Mouse (Mus musculus): ENCODE measurements around the gene Ttc27. TPM values are rescaled to one million over a fixed set of nuclear protein-coding genes. Genes with fewer than 3 reads are reported as not detected.
"Not testable (repeated sequence)": the region's sequence is repeated elsewhere in the genome, so short reads cannot be mapped to it uniquely, and the experiment has no call there.

The Ttc27 gene
- polyA plus RNA-seq (2015; fragmentation: Nextera tagmentation; extraction: Ambion mirVana), result 18.0 and 18.9 TPM in 2 replicates

DNA sequence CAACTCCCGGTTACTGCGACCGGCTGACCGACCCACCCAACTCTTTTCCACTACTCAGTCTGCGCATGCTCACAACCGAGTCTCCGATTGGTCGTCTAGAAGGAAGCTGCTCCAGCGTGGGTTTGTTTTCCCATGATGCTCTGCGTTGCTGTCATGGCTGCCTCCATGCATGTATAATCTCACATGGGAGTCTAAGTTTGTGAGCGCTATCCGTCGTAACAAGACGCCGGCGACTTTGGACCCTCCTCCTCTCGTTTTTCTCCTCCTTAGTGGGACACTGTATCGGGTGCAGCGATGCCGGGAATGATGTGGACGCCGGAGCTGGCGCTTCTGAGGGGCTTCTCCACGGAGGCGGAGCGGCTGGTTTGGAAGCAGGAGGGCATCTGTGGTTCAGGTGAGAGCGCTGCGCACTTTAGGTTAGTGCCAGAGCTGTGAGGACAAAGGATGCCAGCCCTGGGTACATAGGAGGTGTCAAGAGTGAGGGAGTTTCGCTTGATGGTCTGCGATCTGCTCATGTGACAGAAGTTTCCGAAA, at the start of gene Ttc27:
Gene Ttc27, plus strand, starts transcription at position 115 of the 534 bp plus-strand sequence.
- 0 out of 2 replicates have a peak within 1 kb of the TSS, but pooled peaks have one; percentile 20 for H3K27ac ChIP-seq (replicated peaks)
- 1% methylated on average over 31 of the region's 31 CpGs for WGBS
- H3K4me1 ChIP-seq (replicated peaks), result peaks cover 10% of the 10 kb centered on the region

GRCm38 (mm10) chr17:74668010-74668409, 49.5 kb upstream of the Ttc27 start:
- Histone ChIP-seq H3K9ac (no peak overlapping the region), H3K9me3 (no peaks in the 10 kb centered on the region), H3K27ac (replicated peaks) (no peak overlapping the region), H3K4me3 (no peak overlapping the region), H3K4me1 (replicated peaks) (no peaks in the 10 kb centered on the region), H3K36me3 (peaks cover 74% of the 10 kb centered on the region), H3K27me3 (no peaks in the 10 kb centered on the region), H3K4me2 (no peak overlapping the region)
- ATAC-seq (ENCODE audit: low read depth), result no peak
- WGBS, result no CpG with 5 or more reads among the region's 1 CpGs

More for the DNA sequence above, at the start of gene Ttc27:
- ATAC-seq (ENCODE audit: low read depth), result peak; percentile 93
- Histone ChIP-seq H3K9me3 (no peaks in the 10 kb centered on the region), H3K9ac (peak within 1 kb of the TSS; percentile 76), H3K36me3 (peaks cover 21% of the 10 kb centered on the region), H3K4me2 (peak within 1 kb of the TSS; percentile 90), H3K4me3 (peak within 1 kb of the TSS; percentile 61), H3K27me3 (peaks cover 3% of the 10 kb centered on the region; the same call in 1 of the 2 replicates)

DNA sequence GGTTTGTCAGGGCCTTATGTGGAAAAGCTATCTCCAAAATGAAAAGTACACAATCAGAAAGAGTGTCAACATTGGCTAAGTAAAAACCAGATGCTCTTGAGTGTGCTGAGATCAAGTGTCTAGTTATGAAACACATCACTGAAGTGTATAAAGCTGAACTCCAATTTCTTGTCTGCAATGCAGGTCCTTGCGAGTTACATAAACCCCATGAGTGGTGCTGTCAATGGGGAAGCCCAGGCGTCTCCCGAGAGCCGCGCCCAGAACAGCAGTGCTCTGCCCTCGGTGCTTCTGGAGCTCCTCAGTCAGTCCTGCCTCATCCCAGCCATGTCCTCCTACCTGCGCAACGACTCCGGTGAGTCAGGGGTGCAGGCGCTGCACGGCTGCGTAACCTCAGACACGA, 47.5 kb upstream of the Ttc27 start:
- Histone ChIP-seq H3K4me1 (replicated peaks) (no peaks in the 10 kb centered on the region), H3K9me3 (no peaks in the 10 kb centered on the region), H3K27me3 (no peaks in the 10 kb centered on the region), H3K9ac (no peak overlapping the region), H3K36me3 (peaks cover 63% of the 10 kb centered on the region), H3K27ac (replicated peaks) (no peak overlapping the region), H3K4me2 (no peak overlapping the region), H3K4me3 (no peak overlapping the region)
- ATAC-seq (ENCODE audit: low read depth), result no peak
- WGBS, result 94% methylated on average over 13 of the region's 13 CpGs

DNA sequence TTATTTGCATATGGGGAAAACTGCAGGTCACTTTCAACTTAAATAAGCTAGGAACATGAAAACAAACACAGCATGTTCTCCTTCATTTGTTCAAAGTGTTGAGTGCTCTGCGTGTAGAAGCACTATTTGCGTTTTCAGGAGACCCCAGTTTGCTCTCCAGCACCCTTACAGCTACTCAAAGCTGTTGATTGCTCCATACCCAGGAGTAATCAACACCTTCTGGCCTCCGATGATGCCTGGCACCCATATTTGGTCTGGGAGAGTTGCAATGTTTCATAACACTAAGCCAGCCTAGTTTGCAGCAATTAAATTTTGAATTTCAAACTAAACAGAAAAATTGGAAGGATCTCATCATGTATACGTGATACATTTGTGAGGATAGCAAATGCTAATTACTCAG, 45.1 kb upstream of the Ttc27 start:
- Histone ChIP-seq H3K4me2 (no peak overlapping the region), H3K9ac (no peak overlapping the region), H3K9me3 (no peaks in the 10 kb centered on the region), H3K4me3 (no peak overlapping the region), H3K4me1 (replicated peaks) (no peaks in the 10 kb centered on the region), H3K27me3 (no peaks in the 10 kb centered on the region), H3K36me3 (peaks cover 60% of the 10 kb centered on the region), H3K27ac (replicated peaks) (no peak overlapping the region)
- no peak for ATAC-seq (ENCODE audit: low read depth)
- WGBS, result 82% methylated on average over 4 of the region's 4 CpGs

DNA sequence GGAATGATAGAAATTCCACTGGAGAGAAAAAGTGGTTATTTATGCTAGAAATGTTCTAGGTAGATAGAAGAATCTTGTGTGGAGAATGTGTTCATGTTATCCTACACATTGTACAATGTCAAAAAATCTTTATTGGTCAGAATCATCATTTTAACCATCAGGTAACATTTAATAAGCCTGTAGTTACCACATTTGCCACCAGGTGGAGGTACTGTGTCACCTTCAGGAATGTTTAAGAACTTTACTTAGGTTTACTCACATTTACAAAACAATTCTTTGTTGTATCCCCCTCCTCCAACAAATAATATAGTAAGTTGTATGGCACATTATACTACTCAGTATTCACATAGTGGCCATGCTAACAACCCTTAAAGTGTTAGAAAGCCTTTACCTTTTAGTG, 44.3 kb upstream of the Ttc27 start:
- H3K4me1 ChIP-seq (replicated peaks), result no peaks in the 10 kb centered on the region
- no peak for ATAC-seq (ENCODE audit: low read depth)
- no peak overlapping the region for H3K9ac ChIP-seq
- H3K9me3 ChIP-seq, result no peaks in the 10 kb centered on the region
- H3K27me3 ChIP-seq, result no peaks in the 10 kb centered on the region
- peaks cover 61% of the 10 kb centered on the region for H3K36me3 ChIP-seq
- no peak overlapping the region for H3K4me3 ChIP-seq
- H3K4me2 ChIP-seq, result no peak overlapping the region
- H3K27ac ChIP-seq (replicated peaks), result no peak overlapping the region

GRCm38 (mm10) chr17:74678061-74678460, 39.5 kb upstream of the Ttc27 start:
- Histone ChIP-seq H3K27ac (replicated peaks) (no peak overlapping the region), H3K9me3 (no peaks in the 10 kb centered on the region), H3K4me1 (replicated peaks) (no peaks in the 10 kb centered on the region), H3K4me2 (no peak overlapping the region), H3K9ac (no peak overlapping the region), H3K36me3 (peaks cover 52% of the 10 kb centered on the region), H3K4me3 (no peak overlapping the region), H3K27me3 (no peaks in the 10 kb centered on the region)
- WGBS, result 91% methylated on average over 8 of the region's 8 CpGs
- ATAC-seq (ENCODE audit: low read depth), result no peak

DNA sequence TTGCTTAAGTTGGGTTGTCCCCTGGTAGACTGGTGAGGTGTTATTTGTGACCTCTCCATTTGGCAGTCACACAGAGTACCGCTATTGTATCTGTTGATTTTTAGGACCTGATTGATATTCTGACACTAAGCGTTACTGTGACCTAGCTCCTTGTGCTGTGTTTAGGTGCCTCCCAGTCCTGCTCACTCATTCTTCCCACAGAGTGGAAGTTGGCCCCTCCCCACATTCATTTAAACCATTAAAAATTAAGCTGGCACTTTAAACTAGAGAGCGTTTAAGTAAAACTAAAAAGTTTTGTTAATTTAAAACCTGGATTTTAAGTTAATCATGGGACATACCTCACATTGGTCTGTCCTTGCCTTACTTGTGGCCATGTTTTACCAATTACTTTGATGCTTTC, 32.6 kb upstream of the Ttc27 start:
- Histone ChIP-seq H3K9me3 (no peaks in the 10 kb centered on the region), H3K4me2 (no peak overlapping the region), H3K27me3 (no peaks in the 10 kb centered on the region), H3K4me3 (no peak overlapping the region), H3K27ac (replicated peaks) (no peak overlapping the region), H3K4me1 (replicated peaks) (no peaks in the 10 kb centered on the region), H3K36me3 (peaks cover 35% of the 10 kb centered on the region), H3K9ac (no peak overlapping the region)
- ATAC-seq (ENCODE audit: low read depth), result no peak
- WGBS, result 78% methylated on average over 3 of the region's 3 CpGs

DNA sequence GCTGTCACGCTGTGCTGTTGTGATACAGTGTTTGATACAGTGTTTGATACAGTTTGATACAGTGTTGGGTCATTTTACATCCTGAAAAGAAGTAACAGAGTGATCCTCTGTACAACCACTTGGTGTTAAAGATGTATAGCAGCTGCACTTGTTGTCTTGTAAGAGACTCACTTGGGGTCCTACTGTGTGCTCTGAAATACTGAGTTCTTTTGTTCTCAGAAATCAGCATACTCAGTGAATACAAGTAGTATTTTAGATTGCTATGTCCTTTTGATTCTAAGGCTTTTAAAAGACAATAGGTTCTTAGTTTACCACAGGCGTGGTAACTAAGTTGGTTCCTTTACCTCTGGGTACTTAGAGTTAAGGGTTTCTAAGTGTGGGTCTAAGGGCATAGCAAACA, 29.0 kb upstream of the Ttc27 start:
- Histone ChIP-seq H3K9ac (no peak overlapping the region), H3K9me3 (no peaks in the 10 kb centered on the region), H3K4me1 (replicated peaks) (no peaks in the 10 kb centered on the region), H3K27ac (replicated peaks) (no peak overlapping the region), H3K4me3 (no peak overlapping the region), H3K4me2 (no peak overlapping the region), H3K36me3 (peaks cover 50% of the 10 kb centered on the region), H3K27me3 (no peaks in the 10 kb centered on the region)
- ATAC-seq (ENCODE audit: low read depth), result no peak
- WGBS, result 83% methylated on average over 2 of the region's 2 CpGs

DNA sequence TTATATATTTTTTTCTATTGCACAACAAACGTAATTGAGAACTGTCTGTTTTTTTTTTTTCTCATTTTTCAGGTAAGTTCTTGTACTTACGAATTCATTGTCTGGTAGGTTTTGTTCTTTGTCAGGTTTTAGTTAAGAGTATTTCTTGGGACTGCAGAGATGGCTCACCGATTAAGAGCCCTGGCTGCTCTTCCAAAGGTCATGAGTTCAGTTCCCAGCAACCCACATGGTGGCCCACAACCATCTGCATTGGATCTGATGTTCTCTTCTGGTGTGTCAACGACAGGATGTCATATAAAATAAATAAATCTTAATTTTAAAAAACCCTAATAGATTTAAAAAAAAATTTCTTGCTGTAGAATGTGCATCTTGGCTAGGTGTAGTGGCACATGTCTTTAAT, 28.1 kb upstream of the Ttc27 start:
- Histone ChIP-seq H3K9me3 (no peaks in the 10 kb centered on the region), H3K9ac (no peak overlapping the region), H3K4me1 (replicated peaks) (no peaks in the 10 kb centered on the region), H3K27ac (replicated peaks) (no peak overlapping the region), H3K4me2 (no peak overlapping the region), H3K4me3 (no peak overlapping the region), H3K36me3 (peaks cover 53% of the 10 kb centered on the region), H3K27me3 (no peaks in the 10 kb centered on the region)
- ATAC-seq (ENCODE audit: low read depth), result no peak
- WGBS, result 92% methylated on average over 4 of the region's 4 CpGs

GRCm38 (mm10) chr17:74701661-74702060, 15.9 kb upstream of the Ttc27 start:
- not testable (repeated sequence) for H3K4me1 ChIP-seq (replicated peaks); H3K9me3 ChIP-seq; ATAC-seq (ENCODE audit: low read depth); H3K27ac ChIP-seq (replicated peaks); H3K4me3 ChIP-seq; H3K9ac ChIP-seq; H3K4me2 ChIP-seq; H3K27me3 ChIP-seq
- peaks cover 71% of the 10 kb centered on the region for H3K36me3 ChIP-seq
- WGBS, result 93% methylated on average over 2 of the region's 2 CpGs

- no peaks in the 10 kb centered on the region for H3K9me3 ChIP-seq
- no peak for ATAC-seq (ENCODE audit: low read depth)
- H3K27me3 ChIP-seq, result no peaks in the 10 kb centered on the region
- peaks cover 36% of the 10 kb centered on the region for H3K36me3 ChIP-seq
- no peak overlapping the region for H3K9ac ChIP-seq
- H3K4me3 ChIP-seq, result no peak overlapping the region
- H3K4me2 ChIP-seq, result no peak overlapping the region
- WGBS, result 89% methylated on average over 5 of the region's 5 CpGs
- no peaks in the 10 kb centered on the region for H3K4me1 ChIP-seq (replicated peaks)
- H3K27ac ChIP-seq (replicated peaks), result no peak overlapping the region
These were observed 12.1 kb upstream of the Ttc27 start for GRCm38 (mm10) chr17:74705480-74705879.

GRCm38 (mm10) chr17:74706593-74706992, 10.9 kb upstream of the Ttc27 start:
- Histone ChIP-seq H3K27me3 (no peaks in the 10 kb centered on the region), H3K9me3 (no peaks in the 10 kb centered on the region), H3K4me3 (no peak overlapping the region), H3K4me1 (replicated peaks) (no peaks in the 10 kb centered on the region), H3K27ac (replicated peaks) (no peak overlapping the region), H3K4me2 (no peak overlapping the region), H3K9ac (no peak overlapping the region), H3K36me3 (peaks cover 25% of the 10 kb centered on the region)
- ATAC-seq (ENCODE audit: low read depth), result no peak

DNA sequence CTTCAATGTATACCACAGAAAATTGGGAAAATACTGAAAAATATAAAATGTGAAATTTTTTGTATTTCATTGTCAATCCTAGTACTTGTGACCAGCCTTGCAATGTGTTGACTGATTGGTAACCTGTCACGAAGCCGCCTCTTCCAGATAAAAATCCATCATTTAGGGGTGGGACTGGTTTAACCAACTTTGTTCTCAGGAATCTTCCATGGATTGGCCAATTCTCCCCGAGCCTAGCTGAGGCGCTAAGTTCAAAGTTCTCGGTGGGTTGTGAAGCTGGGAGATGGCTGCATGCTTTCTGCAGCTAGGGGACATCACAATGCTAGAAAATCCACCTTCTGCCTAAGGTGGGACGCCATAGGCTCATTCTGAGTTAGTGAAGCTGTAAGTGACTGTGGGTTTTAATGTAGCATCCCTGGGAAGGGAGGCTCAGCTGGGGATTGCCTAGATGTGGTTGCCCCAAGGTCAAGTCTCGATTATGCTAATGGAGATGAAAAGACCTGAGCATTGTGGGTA, 9.8 kb upstream of the Ttc27 start:
- no peak overlapping the region for H3K4me3 ChIP-seq
- no peaks in the 10 kb centered on the region for H3K27me3 ChIP-seq
- H3K27ac ChIP-seq (replicated peaks), result no peak overlapping the region
- H3K9ac ChIP-seq, result no peak overlapping the region
- H3K4me2 ChIP-seq, result no peak overlapping the region
- no peak for ATAC-seq (ENCODE audit: low read depth)
- H3K36me3 ChIP-seq, result peaks cover 18% of the 10 kb centered on the region
- WGBS, result 84% methylated on average over 7 of the region's 7 CpGs
- H3K9me3 ChIP-seq, result no peaks in the 10 kb centered on the region
- H3K4me1 ChIP-seq (replicated peaks), result no peaks in the 10 kb centered on the region

All from neural tube, embryonic 13.5 days (tissue).